Mouse (Mus musculus): Measurements from ENCODE around the gene Trim54.

The Trim54 gene

DNA sequence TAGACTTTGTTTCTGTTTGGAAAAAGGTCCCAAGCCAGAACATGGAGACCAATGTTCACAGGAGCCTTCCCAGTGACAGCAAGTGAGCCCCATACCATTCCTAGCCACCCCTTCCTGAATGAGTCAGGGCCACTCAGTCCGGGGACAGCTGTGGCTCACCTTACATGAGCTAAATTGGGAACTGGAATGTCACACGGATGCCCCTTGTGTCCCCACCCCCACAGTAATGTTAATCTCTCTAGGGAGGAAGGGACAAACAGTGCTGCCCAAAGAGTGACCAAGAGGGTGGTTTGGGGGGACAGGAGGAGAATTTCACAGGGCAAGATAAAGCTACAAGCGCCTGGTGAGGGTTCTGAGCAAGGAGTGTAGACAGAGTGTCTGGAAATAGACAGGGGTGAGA, at the start of gene Trim54:
Gene Trim54, plus strand, starts transcription at position 359 of the 400 bp plus-strand sequence.
- no peak for DNase-seq

DNA sequence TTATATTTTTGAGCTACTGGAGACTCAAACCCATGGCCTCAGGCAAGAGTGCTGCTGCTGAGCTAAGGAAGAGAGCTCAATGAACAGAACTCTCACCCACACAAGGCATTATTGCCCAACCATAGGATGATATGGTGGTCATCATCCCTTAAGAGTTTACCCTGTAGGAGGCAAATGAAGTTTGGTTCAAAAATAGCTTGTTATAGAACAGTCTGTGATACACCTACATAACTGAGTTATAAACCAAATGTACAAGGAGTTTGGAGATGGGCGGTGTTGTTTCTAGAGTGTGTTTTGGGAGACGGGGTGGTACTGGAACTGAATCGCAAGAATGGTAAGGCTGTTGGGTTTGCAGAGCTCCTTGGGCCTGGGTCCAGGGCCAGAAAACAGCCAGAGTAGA, 46.7 kb upstream of the Trim54 start:
- no peak for DNase-seq

DNA sequence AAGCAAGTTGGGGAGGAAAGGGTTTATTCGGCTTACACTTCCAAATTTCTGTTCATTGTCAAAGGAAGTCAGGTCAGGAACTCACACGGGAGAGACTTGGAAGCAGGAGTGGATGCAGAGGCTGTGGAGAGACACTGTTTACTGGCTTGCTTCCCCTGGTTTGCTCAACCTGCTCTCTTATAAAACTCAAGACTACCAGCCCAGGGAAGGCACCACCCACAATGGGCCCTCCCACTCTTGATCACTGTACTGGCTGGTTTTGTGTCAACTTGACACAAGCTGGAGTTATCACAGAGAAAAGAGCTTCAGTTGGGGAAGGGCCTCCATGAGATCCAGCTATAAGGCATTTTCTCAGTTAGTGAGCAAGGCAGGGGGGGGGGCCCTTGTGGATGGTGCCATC, 45.5 kb upstream of the Trim54 start:
- no peak for DNase-seq

DNA sequence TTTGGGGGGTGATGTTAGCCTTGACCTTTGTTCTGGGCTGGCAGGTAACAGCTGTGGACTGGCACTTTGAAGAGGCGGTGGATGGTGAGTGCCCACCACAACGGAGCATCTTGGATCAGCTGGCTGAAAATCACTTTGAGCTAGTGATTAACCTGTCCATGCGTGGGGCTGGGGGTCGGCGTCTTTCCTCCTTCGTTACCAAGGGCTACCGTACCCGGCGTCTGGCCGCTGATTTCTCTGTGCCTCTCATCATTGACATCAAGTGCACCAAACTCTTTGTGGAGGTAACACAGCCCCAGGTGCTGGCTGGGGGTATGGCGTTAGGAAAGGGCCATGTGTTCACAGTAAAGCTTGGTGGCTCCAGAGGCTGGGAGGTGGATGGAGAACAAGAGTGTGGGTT, 44.7 kb upstream of the Trim54 start:
- no peak for DNase-seq

DNA sequence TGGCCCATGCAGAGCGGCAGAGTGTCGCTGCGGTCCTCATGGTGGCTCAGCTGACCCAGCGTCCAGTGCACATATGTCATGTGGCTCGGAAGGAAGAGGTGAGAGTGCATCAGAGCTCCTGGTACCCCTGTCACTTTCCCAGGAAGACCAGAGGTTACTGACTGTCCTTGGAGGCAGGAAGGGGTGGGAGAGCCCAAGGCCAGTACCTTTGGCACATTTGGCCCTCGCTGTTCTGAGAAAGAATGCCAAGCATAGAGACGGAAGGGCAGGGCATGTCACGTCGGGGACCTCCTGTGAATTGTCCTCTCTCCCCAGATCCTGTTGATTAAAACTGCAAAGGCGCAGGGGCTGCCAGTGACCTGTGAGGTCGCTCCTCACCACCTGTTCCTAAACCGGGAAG, 43.3 kb upstream of the Trim54 start:
- DNase-seq: no peak

DNA sequence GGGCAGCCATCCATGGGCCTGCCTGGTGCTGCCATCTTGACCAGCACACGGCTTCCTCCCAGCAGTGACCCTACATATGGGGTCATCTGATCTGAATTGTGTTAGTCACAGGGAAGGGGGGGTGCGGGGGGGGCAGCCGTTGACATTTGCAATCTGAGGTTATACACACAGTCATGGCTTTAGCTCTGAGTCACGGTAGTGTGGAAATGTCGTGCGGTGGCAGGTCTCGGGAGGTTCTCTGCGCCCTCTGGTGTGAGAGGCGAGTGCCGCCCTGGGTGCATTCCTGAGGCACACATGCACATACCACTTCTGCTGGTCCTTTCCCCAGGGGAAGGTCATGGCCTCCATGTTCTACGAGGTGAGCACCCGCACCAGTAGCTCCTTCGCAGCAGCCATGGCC, 40.2 kb upstream of the Trim54 start:
- DNase-seq: no peak

DNA sequence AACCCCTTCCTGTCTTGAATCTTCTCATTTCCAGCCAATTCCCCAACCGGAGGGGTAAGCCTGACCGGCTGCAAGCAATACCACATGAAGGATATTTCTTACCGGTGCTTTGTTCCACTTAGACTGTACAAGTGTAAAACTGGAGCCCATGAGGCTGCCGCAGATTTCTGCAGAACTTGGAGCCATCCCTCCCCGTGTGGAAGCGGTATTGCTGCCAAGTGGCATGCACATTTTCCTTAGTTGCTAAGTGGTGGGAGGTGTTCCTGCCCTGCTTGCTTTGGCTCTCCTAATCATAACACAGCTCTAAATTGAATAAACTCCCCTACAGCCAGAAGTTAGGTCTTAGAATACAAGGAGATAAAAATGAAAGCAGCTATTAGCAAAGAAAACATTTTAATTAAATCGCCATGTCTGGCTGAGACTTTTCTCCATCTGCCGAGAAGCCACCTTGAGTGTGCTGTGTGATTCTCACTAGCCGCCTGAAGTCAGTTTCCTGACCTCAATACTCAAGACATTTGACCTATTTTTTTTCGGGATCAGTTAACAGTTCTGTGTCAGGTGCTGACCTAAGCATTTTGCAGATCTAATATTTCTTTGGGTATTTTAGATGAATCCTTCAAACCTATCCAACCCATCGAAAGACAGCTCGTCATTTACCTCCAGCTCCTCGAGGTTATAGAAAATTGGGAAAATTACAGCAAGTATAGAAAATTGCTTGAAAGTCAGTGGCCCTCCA, 36.3 kb upstream of the Trim54 start:
- no peak for DNase-seq

DNA sequence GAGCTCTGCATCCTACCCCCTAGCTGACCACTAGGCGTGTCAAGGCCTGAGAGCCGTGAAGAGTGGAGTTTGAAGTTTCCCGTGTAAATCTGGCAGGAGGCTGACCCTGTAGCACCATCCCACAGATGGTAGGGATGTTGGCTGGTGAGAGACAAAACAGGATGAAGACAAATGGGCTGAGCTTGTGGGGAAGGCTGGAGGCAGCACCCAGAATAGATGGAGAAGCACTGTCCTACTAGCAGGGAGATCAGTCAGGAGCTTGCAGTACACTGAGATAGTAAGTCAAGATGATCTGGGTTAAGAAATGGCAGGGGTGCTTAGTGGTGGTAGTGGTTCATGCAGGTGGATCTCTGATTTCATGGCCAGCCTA, 35.7 kb upstream of the Trim54 start:
- DNase-seq: no peak

DNA sequence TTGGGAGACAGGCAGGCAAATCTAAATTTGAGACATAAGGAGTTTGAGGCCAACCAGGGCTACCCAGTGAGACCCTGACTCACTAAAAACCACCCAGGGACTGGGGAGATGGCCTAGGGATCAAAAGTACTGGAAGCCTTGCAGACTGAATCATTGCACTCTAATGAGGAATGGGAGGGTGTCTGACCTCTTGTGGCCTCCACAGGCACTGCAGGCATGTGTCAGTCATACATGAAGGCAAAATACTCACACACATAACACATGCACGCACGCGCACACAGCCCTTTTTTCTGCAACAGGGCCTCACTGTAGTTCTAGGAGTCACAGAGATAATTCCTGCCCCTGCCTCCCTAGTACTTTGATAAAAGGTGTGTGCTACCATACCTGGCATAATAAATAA, 35.1 kb upstream of the Trim54 start:
- peak; percentile 69 for DNase-seq

DNA sequence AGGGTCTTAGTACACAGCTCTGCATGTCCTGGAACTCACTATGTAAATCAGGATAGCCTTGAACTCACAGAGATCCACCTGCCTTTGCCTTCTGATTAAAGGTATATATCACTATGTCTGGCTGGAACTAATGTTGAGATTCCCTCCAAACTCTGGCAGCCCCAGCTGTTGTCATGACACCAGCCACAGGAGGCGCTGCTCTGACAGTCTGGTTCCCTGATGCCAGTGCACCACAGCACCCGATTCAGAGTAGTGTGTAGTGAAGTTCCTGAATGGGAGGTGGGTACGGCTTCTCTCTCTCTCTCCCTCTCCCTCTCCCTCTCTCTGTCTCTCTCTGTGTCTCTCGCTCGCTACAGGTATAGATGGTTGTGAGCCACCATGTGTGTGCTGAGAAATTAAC, 34.2 kb upstream of the Trim54 start:
- peak; percentile 73 for DNase-seq

DNA sequence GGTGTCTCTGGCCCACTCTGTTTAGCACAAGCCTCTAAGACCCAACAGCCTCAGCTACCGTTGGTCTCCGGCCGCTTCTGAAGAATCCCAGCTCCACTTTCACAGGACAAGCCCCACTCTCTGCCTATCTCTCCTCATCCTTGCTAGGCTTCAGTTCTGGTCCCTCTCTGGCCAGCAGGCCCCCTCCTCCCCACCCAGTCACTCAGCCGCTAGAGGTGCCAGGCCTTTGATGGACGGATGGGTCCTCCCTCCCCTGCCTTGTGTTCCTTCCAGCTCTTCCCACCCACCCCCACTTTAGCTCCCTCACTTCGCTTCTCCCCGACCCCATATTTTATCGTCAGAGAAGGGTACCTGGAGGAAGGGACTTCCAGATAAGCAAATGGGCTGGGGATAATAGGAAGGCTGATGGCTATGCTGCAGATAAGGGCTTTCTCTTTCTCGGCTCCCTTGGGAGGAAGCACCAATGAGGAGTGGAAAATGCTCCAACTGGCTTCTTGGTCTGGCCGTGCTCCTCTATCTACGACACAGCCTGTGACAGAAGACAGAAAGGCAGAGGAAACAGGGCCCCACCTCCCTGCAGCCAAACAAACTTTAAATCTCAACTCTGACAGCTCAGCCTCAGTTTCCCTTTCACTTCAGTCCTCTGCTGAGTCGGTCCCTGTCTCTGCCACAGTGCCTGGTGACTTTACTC, 33.4 kb upstream of the Trim54 start:
- no peak for DNase-seq

DNA sequence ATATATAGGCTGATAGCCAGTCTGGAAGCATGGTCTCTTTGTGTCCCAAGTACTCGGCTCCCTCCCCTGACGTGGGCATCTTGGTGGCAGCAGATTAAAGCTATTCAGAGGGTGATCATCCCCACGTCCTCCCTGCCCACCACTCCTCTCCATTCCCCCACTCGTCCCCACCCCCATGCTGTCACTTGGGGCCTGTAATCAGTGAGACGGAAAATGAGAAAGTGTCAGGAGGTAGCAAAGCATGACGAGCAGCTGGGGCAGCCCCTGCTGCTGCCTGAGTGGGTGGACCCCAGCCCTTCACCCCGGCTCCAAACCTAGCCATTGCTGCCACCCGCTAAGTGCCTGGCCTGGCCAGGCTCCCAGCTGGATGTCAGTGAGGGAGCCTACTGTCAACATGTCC, 32.6 kb upstream of the Trim54 start:
- peak; percentile 73 for DNase-seq

DNA sequence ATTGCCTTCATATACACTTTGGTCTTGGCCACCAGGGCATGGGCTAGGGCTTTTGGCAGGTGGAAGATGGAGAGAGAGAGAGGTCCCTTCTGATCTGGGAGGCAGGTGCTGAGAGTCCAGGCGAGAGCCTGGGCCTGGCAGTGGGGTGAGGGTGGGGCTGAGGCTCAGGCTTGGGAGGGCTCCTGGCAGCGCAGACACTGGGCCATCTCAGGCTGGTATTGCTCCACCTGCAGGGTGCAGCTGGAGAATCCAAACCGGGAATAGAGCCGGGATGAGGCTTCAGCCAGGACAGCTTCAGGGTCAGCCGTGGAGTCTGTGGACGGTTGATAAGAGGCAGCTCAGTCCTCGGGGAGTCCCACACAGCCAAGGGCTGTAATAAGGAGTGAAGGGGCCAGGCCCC, 29.9 kb upstream of the Trim54 start:
- DNase-seq: peak; percentile 23

DNA sequence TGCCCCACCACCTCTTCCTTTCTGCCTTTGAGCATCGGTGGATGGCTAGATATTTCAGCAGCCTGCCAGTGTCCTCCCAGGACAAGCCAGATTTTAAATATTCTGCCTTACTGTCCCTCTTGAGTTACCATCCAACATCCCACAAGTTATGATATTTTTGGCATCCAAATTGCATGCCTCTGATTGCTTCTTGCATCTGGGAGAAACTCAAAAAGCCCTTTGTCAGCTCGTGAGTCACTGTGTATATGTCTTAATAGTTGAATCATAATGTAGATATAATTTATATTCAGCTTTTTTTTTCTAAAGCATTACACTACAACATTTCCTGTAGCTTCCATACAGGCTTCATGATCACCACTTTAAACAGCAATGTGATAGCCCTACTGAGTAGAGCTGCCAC, 29.4 kb upstream of the Trim54 start:
- DNase-seq: no peak

DNA sequence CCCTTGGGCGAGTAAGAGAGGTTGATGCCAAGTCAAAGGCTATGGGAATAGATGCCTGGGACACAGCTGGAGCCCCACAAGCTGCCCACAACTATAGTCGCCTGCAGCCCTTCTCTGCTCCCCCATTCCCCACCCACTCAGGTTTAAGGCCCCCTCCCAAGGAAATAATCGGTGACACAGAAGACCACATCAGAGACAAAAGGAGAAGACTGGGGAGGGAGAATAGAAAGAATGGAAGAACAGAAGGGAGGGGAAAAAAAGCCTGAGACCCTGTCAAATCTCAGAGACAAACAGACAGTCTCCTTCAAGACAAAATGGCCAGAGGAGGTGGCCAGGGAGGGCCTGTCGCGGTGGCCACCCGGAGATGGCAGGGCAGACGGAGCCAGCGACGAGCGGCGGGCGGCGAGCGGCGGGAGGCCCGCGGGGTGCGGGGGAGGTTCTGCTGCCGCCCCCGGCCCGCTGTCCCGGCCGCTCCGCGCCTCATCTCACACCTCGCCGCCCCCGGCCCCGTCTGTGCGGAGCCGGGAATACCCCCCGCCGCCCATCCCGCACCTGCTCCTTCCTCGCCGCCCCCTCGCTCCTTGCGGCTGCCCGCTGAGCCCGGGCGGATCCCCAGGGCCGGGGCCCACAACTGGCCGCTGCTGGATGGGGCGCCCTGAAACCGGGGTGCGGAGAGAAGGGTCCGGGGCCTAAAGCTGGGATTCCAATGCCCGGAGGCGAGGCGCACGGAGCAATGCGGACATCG, 24.1 kb upstream of the Trim54 start:
- DNase-seq: peak; percentile 15

DNA sequence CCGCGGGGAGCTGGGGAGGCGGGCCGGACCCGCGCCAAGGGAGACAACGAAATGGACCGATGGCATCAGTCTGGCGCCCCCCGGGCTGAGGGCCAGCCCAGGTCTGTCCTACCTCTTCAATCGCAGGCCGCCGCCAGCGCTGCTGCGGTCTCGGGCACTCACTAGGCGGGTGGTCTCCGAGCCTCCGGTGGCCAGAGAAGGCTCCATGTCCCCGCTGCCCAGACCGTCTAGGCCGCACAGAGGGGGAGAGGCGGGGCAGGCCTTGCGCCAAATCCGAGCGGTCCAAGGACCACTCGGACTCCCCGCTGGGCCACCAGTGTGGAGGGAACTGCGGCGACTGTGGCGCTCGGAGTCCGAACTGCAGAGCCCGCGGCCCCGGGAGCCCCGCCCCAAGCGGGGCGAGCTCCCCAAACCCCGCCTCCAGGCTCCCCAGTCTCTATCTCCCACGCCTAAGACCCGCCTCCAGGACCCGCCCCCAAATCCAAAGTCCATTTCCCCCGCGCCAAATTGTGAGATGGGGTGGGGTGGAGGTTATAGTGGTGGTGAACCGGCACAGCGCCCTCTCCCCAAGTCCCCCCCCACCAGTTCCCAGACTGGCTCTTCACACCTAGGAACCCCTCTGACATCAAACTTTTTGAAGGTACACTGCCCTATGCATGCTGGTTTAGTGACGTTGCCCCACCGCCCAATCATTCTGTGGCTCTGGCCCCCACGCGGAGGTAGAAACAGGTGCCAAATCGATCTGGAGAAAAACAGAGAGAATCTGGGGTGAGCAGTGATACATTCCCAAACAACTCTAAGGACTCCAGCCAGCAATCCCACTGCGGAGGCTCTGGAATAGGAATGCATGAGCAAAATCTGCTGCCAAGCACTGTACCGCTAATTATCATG, 23.1 kb upstream of the Trim54 start:
- DNase-seq: peak; percentile 74

DNA sequence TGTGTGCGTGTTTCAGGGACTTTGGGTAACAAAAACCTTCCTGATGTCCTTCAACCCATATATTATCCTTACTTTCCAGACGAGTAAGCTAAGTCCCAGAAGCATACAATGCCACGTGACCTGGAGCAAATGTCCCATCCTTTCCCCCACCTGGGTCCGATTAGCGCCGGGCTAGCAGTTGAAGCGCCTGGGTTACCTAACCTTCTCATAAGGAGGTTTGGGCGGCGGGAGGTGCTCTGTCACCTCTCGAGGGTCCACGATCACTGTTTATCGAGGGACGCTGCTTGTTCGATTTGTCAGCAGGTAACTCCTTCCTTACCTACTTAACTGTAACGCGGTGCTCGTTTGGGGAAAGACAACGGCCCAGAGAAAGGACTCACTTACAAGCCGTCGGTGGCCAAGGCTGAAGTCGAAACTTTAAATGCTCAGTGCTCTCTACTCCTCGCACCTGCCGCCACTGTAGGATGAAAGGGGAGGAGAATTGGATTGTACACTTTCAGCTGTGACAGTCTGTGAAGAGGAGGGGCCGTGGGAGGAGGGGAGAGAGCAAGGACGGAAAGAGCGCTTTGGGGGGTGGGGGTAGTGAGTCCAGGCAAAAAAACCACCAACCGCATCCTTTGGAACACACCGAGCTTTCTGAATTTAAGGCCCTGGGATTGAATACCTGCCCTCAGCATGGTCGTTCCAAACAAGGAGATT, 22.3 kb upstream of the Trim54 start:
- DNase-seq: peak; percentile 19

DNA sequence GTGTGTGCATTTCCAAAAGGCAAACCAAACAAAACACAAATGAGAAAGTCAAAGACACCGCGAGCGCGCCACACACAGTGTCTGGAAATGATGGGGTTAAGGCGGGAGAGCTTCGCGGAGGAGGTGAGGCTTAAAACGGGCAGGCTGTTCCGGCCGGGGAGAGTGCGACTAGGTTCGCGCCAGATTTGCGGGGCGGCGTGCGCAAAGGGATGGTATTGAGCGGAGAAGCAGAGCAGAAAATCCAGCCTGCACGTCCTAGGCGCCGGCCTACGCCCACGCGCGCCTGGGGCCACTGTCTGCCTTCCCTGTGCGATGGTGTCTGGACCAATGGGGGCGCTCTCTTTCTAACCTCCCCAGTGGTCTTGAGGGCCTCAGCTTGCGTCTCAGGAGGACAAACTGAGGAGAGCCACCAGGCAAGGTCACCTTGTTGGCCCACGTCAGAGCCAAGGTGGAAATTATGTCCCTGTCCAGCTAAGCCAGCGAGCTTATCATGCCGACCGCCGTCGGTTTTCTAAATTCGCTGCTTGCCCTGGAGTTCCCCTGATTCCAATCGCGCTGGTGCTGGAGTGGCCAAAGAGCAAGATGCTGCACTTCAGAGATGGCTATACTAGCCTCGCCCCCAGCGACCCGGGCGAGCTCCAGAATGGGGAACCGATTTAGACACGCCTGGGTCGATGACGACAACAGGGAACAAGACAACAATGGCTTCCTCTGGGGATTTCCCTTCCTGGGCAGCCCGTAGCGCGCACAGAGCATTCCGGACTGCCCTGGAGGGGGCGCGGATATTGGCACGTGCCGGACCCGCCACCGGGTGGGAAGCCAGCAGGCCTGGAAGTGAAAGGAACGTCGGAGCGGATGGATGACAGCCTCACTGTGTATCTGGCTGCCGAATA, 21.5 kb upstream of the Trim54 start:
- DNase-seq: peak; percentile 75

DNA sequence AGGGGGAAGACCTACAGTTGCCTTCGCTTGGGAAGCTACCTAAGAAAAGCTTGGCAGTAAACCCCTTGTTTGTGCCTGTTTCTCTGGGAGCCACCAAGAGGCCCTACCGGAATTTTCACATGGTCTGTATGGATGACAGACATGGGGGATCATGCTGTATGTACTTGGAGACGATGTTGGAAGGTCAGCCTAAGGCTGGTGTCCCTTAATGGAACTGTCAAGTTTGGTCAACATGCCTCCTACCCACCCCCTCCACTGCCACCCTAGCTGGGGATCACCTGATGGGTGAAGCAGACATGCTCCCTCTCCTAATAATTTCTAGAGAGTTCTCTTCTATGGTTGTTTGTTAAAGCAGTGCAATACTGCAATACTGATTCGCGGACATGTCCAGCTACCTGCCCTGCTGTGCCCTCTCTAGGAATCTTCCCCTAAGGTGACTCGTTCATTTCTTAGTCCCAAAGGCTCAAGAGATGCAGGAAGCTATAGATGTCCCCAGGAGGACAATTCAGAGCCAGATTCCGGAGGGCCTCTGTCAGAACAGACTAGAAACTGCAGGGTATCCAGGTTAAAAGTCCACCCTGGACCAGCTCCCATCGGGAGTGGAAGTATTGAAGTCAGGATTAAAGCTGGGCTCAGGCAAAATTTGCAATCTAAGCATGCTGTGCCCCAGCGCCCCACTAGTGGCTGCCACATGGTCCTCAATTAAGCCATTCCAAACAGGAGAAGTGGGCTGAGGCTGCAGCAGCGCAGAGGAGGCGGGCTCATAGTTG, 20.6 kb upstream of the Trim54 start:
- DNase-seq: no peak

DNA sequence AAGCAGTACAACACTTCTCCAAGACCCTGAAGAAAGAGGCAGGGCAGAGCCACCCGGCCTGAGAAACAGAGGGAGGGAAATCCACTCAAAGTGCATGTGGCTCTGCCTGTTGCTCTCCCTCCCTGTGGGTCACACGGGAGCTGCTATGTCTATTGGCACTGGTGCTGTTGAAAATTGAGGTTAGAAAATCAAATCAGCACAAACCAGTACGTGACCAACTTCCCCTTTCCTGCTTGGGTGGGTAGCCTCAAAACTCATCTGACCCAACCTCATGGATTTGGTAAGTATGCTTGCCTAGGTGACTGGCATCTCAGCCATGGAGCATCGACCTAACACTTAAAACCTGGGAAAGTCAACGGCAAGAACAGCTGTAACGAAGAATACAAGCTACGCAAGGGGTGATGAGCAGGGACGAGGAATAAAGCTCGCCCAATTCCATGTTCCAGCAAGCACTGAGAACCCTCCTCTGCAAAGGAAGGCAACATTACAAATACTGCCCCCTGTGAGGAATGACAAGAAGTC, 10.6 kb upstream of the Trim54 start, which contains the start of gene Dnajc5g:
Gene Dnajc5g, plus strand, starts transcription at position 472 of the 522 bp plus-strand sequence.
- no peak for DNase-seq
